Mouse (Mus musculus) neural tube, embryonic 12.5 days (tissue): ENCODE measurements at regions not wholly inside any gene's neighbourhood (a gene's known extent, or its start where the extent isn't known, plus 50 kb on each side); places are given as distances from the start of the nearest gene placed in this dataset.

ENCODE experiments used
- ATAC-seq: fragments of 200-750 bp; cut with Nextera tagmentation; 2 replicates; pipeline ENCODE4 v1.8.0; 2017; ENCODE audit warnings: low read depth, mild to moderate bottlenecking, moderate TSS enrichment, moderate library complexity; ENCODE audit not compliant: low FRiP score
- H3K27ac ChIP-seq: fragments of 300-500 bp; sonication (generic); 2 replicates; pipeline ENCODE4 v1.5.1; 2016
- H3K27me3 ChIP-seq: fragments of 300-500 bp; sonication (generic); replicated peaks from 2 replicates; pipeline ENCODE4 v1.6.1; 2016; ENCODE audit warnings: mild to moderate bottlenecking
- H3K36me3 ChIP-seq: fragments of 300-500 bp; sonication (generic); 2 replicates; pipeline ENCODE4 v1.6.1; 2016; ENCODE audit warnings: mild to moderate bottlenecking
- H3K4me1 ChIP-seq: fragments of 300-500 bp; sonication (generic); 2 replicates; pipeline ENCODE4 v1.6.1; 2016
- H3K4me2 ChIP-seq: fragments of 300-500 bp; sonication (generic); replicated peaks from 2 replicates; pipeline ENCODE4 v1.6.1; 2016; ENCODE audit warnings: mild to moderate bottlenecking
- H3K4me3 ChIP-seq: fragments of 300-500 bp; sonication (generic); 2 replicates; pipeline ENCODE4 v1.5.1; 2016
- H3K9ac ChIP-seq: fragments of 300-500 bp; sonication (generic); 2 replicates; pipeline ENCODE4 v1.6.1; 2016; ENCODE audit warnings: mild to moderate bottlenecking
- H3K9me3 ChIP-seq: fragments of 300-500 bp; sonication (generic); 2 replicates; pipeline ENCODE4 v1.6.1; 2016; ENCODE audit warnings: mild to moderate bottlenecking
- WGBS: fragments of 180-500 bp; shearing (Covaris S2); methylation state at CpG from one replicate; pipeline ENCODE4 v1.1.7; 2016; 5-methylcytosine and 5-hydroxymethylcytosine counted together

DNA sequence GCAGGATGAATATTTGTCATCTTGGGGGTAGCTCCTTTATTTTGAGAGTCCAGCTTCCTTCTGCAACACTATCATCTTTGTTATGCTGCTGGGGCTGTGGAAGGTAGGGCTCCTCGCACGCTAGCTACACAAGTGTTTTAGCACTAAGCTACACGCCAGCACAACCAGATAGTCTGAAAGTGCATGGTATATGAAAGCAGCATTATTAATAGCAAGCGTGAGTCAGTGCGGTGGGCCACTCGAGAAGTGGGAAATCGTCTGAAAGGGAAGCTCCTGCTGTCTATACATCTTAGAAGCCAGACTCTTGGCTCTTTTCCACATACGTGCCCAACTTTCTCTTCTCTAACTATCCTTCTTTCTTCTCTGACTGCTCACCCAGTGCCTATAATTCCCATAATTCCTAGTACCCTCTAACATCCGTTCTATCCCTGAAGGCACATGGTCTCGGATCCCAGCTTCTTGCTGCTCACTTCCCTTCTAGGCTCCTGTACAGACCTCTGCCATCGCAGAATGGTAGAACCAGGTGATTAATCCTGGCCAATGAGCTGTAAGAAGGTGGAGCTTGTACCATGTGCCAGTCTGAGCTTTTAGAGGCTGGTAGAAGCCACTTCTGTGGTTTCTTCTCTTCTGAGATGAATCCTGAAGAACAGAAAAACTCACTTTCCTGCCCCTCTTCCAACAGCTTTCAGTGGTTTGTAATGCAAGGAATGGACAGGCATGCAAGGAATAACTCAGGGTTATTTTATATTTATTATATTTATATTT is 55.5 kb downstream of the E030025P04Rik start:
- no peaks in the 10 kb centered on the region for H3K4me1 ChIP-seq
- H3K27me3 ChIP-seq, result no peaks in the 10 kb centered on the region
- no peak overlapping the region for H3K27ac ChIP-seq
- no peak overlapping the region for H3K9ac ChIP-seq
- ATAC-seq, result no peak
- no peak overlapping the region for H3K4me2 ChIP-seq
- no peaks in the 10 kb centered on the region for H3K36me3 ChIP-seq
- H3K9me3 ChIP-seq, result no peaks in the 10 kb centered on the region
- 86% methylated on average over 11 of the region's 11 CpGs for WGBS
- no peak overlapping the region for H3K4me3 ChIP-seq

DNA sequence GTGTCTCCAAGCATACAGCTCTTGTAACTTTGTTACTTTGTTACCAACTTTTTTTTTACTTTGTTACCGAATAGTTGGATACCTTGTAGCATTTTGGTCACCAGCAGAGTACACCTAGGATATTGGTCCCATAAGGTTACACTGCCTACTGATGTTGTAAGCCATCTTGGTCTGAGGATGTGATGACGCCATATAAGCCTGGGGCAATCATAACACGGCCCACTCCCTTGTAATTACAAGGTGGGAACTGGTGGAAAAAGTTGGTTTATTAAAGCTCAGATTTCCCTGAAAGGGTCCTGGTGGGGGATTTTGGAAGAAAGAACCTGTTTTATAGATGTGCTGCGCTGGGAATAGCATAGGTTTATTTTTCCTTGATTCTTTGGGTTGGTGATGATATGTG is 62.2 kb downstream of the E030025P04Rik start:
- Histone ChIP-seq H3K36me3 (no peaks in the 10 kb centered on the region), H3K9me3 (no peaks in the 10 kb centered on the region), H3K9ac (no peak overlapping the region), H3K27me3 (no peaks in the 10 kb centered on the region), H3K4me1 (0 out of 2 replicates have a peak, but pooled peaks cover 3% of the 10 kb centered on the region), H3K4me3 (no peak overlapping the region), H3K27ac (no peak overlapping the region), H3K4me2 (no peak overlapping the region)
- ATAC-seq, result no peak
- 85% methylated on average over 4 of the region's 4 CpGs for WGBS

DNA sequence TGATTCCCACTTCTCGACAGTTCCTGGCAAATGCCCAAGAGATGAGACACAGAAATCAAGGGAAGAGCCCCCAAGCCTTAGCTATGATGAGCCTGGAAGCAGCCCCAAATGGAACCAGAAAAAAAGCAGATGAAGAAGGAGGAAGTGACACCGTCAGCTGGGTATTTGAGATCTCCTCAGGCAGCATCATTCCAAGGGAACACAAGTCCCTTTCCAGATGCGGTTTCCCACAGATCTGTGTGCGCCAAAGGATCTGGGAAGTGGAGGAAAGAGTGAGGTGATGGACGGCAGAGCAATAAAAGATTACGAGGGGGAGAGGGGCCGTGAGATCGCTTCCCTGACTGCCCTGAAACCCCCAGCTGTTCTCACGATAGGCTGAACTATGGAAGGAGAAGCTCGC is 62.7 kb downstream of the E030025P04Rik start:
- WGBS, result 41% methylated on average over 10 of the region's 10 CpGs
- Histone ChIP-seq H3K27ac (no peak overlapping the region), H3K4me2 (no peak overlapping the region), H3K4me1 (0 out of 2 replicates have a peak, but pooled peaks cover 3% of the 10 kb centered on the region), H3K27me3 (no peaks in the 10 kb centered on the region), H3K36me3 (no peaks in the 10 kb centered on the region), H3K4me3 (no peak overlapping the region), H3K9ac (no peak overlapping the region), H3K9me3 (no peaks in the 10 kb centered on the region)
- no peak for ATAC-seq

DNA sequence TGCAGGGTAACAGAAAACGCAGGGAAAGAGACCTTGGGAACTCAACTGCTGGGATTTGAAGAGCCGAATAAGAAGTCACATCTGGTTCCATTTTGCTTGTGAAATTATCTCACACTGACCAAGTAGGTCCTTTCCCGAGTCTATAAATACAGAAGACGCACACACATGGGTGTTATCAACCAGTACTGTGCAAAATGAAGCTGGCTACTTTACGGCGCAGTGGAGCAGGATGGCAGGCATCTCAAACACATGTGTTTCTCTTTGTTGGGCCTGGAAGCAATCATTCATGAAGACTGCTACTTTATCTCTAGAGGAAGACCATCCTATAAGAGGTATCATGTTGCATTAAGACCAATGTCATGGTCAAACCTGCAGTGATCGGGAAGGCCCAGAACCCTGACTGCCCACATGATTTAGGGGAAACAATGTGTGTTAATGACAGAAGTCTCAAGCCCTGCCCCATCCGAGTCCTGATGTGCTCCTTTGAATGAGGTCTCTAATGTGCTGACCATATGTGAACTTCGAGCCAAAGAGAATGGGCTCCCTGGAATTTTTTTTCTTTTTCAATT is 63.2 kb downstream of the E030025P04Rik start:
- Histone ChIP-seq H3K4me3 (no peak overlapping the region), H3K9me3 (no peaks in the 10 kb centered on the region), H3K4me1 (0 out of 2 replicates have a peak, but pooled peaks cover 3% of the 10 kb centered on the region), H3K36me3 (no peaks in the 10 kb centered on the region), H3K4me2 (no peak overlapping the region), H3K9ac (no peak overlapping the region), H3K27me3 (no peaks in the 10 kb centered on the region), H3K27ac (no peak overlapping the region)
- 79% methylated on average over 9 of the region's 9 CpGs for WGBS
- no peak for ATAC-seq

DNA sequence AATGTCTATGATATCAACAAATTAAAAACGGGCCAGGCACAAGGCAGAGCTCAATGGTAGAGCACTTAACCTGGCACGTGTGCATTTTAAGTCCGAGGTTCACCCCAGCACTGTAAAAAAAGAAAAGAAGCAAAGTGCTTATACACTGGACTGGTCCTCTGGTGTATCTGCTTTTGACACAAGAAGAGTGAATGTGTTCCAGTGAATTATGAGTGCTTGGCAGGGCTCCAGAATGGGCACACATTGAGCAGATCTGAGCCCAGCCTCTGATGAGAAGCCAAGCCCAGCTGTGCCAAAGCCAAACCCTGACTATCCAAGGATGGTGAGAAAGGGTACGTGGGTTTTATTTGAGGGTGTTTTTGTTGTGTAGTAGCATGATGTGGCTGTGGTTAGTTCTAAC is 64.7 kb downstream of the E030025P04Rik start:
- 0 out of 2 replicates have a peak, but pooled peaks cover 3% of the 10 kb centered on the region for H3K4me1 ChIP-seq
- no peak overlapping the region for H3K4me3 ChIP-seq
- no peaks in the 10 kb centered on the region for H3K36me3 ChIP-seq
- H3K4me2 ChIP-seq, result no peak overlapping the region
- H3K9me3 ChIP-seq, result no peaks in the 10 kb centered on the region
- ATAC-seq, result no peak
- no peaks in the 10 kb centered on the region for H3K27me3 ChIP-seq
- no peak overlapping the region for H3K27ac ChIP-seq
- H3K9ac ChIP-seq, result no peak overlapping the region
- 84% methylated on average over 4 of the region's 4 CpGs for WGBS

DNA sequence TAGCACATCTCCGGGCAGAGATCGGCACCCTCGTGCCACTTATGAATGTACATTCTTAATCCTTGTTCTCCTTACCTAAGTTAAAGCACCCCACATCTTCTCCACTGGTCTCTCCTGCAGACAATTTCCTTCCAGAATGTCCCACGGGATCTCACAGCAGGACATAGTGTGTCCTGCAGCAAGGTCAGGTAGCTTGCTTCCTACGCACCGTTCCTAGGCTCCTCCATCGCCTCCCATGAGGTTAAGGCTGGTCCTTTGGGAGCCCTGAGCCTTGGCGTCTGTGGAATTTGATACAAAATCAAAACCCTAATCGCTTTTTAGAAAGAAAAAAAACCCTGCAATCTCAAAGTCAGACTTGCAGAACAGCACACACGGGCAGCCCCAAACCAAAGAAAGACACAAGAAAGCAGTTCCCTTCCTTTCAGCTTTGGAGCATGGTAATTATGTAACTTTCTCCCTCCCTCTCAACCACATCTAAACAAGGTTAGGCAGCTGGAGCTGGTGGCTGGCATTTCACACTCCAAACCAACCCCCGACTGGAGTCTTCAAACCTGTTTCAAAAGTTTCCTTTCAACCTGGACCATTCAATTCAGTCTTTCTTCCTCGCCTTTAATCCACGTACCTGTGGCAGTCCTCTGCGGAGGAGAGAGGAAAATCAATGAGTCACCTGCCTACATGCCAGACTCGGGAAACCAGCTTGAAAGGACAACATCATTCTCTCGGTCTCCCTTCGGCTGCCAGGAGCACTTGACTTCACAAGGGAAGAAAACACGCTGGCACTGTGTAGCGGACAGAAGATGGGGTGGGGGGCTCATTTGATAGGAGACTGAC is 67.4 kb downstream of the E030025P04Rik start:
- ATAC-seq, result no peak
- WGBS, result 79% methylated on average over 19 of the region's 19 CpGs
- no peaks in the 10 kb centered on the region for H3K9me3 ChIP-seq

DNA sequence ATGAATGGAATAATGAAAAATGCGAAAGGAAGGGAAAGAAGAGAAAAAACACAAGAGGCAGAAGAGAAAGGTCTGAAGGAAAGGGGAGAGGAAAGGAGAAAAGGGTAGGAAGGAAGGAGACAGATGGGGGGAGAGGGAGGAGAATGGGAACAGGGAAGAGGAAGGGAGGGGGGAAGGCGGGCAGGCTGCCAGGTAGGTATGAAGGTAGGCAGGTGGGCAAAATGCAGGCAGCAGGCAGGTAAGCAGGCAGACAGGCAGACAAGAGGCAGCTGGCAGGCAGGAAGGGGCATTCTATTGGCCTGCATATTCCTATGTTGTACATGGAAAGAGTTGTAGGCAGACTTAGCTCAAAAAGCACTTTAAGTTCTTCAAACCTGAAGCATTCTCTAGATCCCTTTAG is 72.8 kb downstream of the E030025P04Rik start:
- H3K36me3 ChIP-seq, result no peaks in the 10 kb centered on the region
- no peaks in the 10 kb centered on the region for H3K27me3 ChIP-seq
- H3K9me3 ChIP-seq, result no peaks in the 10 kb centered on the region
- 58% methylated on average over 2 of the region's 2 CpGs for WGBS
- H3K4me3 ChIP-seq, result no peak overlapping the region
- no peak overlapping the region for H3K9ac ChIP-seq
- H3K4me2 ChIP-seq, result no peak overlapping the region
- ATAC-seq, result no peak
- H3K27ac ChIP-seq, result no peak overlapping the region
- peaks cover 28% of the 10 kb centered on the region for H3K4me1 ChIP-seq

More for the DNA sequence above, 67.4 kb downstream of the E030025P04Rik start:
- H3K9ac ChIP-seq, result no peak overlapping the region
- H3K36me3 ChIP-seq, result no peaks in the 10 kb centered on the region
- H3K27me3 ChIP-seq, result no peaks in the 10 kb centered on the region
- H3K27ac ChIP-seq, result no peak overlapping the region
- no peak overlapping the region for H3K4me2 ChIP-seq
- H3K4me1 ChIP-seq, result peaks cover 3% of the 10 kb centered on the region; the same call in 1 of the 2 replicates
- H3K4me3 ChIP-seq, result no peak overlapping the region

DNA sequence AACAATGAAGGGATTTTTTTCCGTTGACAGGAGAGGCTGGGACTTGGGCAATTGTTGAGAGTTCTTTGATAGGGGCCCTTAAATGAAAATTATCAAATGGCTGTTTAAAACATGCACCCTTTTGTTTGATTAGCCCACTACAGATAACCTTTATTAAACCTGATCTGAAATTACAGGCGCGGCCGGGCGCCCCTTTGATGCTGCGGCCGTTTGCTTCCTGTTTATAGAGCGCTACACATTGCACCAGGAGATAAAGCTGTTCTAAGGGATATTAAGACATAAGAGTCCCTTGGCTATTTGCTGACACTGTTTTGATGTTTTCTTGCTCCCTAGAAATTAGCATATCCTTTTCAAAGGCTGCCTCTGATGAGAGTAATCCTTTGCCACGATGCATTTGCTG is 73.8 kb downstream of the E030025P04Rik start:
- no peak overlapping the region for H3K4me3 ChIP-seq
- H3K27me3 ChIP-seq, result no peaks in the 10 kb centered on the region
- no peak overlapping the region for H3K4me2 ChIP-seq
- no peak overlapping the region for H3K27ac ChIP-seq
- H3K4me1 ChIP-seq, result peaks cover 28% of the 10 kb centered on the region
- H3K9me3 ChIP-seq, result no peaks in the 10 kb centered on the region
- no peak for ATAC-seq
- 39% methylated on average over 9 of the region's 9 CpGs for WGBS
- no peaks in the 10 kb centered on the region for H3K36me3 ChIP-seq
- no peak overlapping the region for H3K9ac ChIP-seq

DNA sequence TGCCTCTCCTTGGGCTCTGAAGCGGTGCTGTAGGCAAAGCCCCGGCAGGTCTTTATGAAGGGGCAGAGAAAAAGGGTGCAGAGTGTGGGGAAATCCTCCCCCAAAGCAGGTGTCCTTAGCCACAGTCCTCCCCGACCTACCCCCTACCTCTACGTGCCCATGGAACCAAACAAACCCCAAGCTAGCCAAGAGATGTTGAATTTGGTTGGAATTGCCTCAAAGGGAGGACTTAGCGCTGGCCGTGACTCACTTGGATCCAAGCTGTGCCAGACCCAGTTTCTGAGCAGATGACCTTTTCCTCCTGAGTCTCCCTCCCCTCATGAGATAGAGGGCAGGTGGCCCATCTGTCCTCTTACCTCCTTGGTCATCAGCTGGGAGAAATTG is 74.9 kb downstream of the E030025P04Rik start:
- Histone ChIP-seq H3K36me3 (no peaks in the 10 kb centered on the region), H3K4me1 (peaks cover 28% of the 10 kb centered on the region), H3K9ac (no peak overlapping the region), H3K27ac (peak overlapping the region; percentile 2), H3K4me2 (peak overlapping the region; percentile 34), H3K9me3 (no peaks in the 10 kb centered on the region), H3K27me3 (no peaks in the 10 kb centered on the region), H3K4me3 (no peak overlapping the region)
- no peak for ATAC-seq
- WGBS, result 13% methylated on average over 6 of the region's 6 CpGs

DNA sequence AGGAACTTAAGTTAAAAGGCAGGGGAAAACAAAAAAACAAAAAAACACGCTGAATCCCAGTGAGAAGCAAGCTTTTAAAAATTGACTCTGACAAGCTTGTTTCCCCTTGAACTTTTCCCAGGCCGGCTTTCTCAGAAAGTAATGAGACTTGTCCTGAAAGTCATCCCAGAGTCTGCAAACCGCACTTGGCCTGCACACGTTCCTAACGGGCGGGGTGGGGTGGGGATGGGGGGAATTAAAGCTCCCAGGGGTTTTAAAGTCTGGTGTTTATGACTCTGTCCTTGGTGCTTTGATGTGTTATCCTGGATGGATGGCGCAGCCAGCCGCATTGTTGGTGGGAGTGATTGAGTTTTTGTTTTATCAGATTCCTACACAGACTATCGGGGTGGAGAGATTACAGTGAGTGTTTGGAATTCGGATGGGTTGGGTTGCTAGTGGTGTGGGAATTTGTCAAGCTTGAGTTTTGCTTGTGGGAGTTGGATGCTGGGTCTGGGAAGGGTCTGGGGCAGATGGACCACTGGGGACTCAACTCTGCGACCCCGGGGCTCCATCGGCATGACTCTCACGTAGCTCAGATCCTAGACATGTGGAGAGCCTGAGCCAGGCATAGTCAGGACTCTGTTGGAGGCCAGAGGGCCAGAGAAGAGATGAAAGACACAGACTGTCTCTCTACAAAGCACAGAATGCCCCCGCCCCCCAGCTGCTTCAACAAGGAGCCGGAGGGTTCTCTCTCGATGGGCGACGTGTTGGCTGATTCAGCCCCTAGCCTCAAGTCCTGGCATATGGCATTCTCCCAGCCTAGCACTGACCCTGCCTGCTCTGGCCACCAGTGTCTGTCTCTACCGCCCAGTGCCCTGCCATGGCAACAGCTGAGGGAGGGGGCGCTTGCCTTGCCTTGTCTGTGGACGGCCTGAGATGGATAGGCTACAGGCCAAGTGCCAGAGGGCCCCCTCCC is 75.5 kb downstream of the E030025P04Rik start:
- no peaks in the 10 kb centered on the region for H3K27me3 ChIP-seq
- 5% methylated on average over 22 of the region's 22 CpGs for WGBS
- no peaks in the 10 kb centered on the region for H3K36me3 ChIP-seq
- H3K9ac ChIP-seq, result no peak overlapping the region
- no peak overlapping the region for H3K4me3 ChIP-seq
- H3K27ac ChIP-seq, result peak overlapping the region; percentile 22
- ATAC-seq, result peak; percentile 91
- peaks cover 28% of the 10 kb centered on the region for H3K4me1 ChIP-seq
- H3K9me3 ChIP-seq, result no peaks in the 10 kb centered on the region
- H3K4me2 ChIP-seq, result peak overlapping the region; percentile 34

DNA sequence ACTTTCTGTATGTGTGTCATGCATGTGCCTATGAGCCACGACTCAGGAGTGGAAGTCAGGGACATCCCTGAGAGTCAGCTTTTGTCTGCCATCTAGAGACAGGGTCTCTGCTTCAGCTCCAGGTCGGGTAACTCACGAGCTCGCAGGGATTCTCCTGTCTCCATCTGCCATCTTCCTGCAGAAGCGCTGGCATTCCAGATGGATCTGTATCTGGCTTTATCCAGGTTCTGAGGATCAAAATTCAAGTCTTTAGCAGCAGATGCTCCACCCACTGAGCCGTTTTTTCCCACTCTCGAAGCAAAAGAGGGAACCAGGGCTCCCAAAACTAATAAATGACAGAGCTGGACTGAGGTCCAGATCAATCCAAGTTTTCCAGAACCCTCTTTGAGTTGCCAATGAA is 76.4 kb downstream of the E030025P04Rik start:
- no peak overlapping the region for H3K4me3 ChIP-seq

More for the DNA sequence above, 76.4 kb downstream of the E030025P04Rik start:
- Histone ChIP-seq H3K36me3 (no peaks in the 10 kb centered on the region), H3K4me2 (no peak overlapping the region), H3K9me3 (no peaks in the 10 kb centered on the region), H3K4me1 (peaks cover 28% of the 10 kb centered on the region), H3K27ac (no peak overlapping the region), H3K27me3 (no peaks in the 10 kb centered on the region), H3K9ac (no peak overlapping the region)
- 57% methylated on average over 7 of the region's 7 CpGs for WGBS
- ATAC-seq, result no peak
